Mouse (Mus musculus): Measurements from ENCODE around the gene Mapk3. TPM values are rescaled to one million over a fixed set of nuclear protein-coding genes. Genes with fewer than 3 reads are reported as not detected.

Gene Mapk3
- total RNA-seq, 2 experiments from 2014 or later: 22.3 to 22.4 TPM

DNA sequence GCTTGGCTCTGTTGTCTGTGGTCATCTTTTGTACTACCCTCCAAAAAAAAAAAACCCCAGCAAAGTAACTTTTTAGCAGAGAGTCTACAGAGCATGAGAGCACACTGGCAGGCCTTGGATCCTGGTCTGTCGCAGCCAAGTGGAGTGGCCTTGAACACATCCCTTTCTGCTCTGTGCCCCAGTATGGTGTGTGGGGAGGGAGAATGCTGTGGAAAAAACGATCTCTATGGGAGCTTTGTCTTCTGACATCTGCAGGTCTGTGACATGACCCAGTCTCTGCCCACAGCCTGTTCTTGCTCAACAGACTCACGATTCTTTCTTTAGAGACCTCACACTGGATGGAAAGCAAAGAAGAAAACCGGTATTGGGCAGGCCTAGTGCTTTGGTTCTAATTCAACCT lies 1.6 kb downstream of the Mapk3 start:
- no peak for TF ChIP-seq CTCF (IDR thresholded peaks at IDR 0.05)
- intact Hi-C loops (cut with DNase I): loop anchor here (1.0 kb wide), 1 partner anchor 15 kb away; the partner anchor contains the start of gene Ypel3
- Histone ChIP-seq H3K27ac (peak overlapping the region; percentile 95), H3K4me3 (peak overlapping the region; percentile 73)
- no peak for DNase-seq

DNA sequence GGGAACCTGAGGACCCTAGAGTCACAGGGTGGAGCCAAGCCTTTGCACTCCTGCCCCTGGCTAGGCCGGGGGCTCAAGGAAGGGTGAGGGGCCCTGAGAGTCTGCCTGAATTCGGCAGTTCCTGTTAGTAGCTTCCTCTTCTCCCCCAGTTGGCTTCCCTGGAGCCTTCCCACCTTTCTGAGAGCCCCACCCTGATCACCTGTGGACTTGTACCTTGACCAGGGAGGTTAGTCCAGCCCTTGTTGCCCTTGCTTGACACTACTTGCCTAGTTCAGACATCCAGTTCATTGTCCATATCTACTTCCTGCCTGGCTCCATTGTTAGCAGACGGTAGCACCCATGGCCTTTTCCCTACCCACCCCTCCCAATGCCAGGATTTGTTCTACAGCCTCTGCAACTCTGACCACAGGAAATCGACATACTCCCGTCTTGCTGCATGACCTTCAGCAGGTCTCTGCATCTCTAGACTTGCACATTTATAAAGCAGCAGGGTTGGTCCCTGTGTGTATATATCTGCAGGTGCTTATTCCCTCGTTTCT lies 2.2 kb downstream of the Mapk3 start:
- TF ChIP-seq CTCF (IDR thresholded peaks at IDR 0.05): no peak
- no peak for DNase-seq
- intact Hi-C loops (cut with DNase I): no loop called here
- H3K4me3 ChIP-seq: peak overlapping the region; percentile 73
- peak overlapping the region; percentile 95 for H3K27ac ChIP-seq

- DNase-seq: no peak
- no peak overlapping the region for H3K4me3 ChIP-seq
- intact Hi-C loops (cut with DNase I): no loop called here
- H3K27ac ChIP-seq: peak overlapping the region; percentile 95; the same call in 1 of the 2 replicates
- TF ChIP-seq CTCF (IDR thresholded peaks at IDR 0.05): no peak
Observed at GRCm38 (mm10) chr7:126762471-126763008, 3.1 kb downstream of the Mapk3 start.

DNA sequence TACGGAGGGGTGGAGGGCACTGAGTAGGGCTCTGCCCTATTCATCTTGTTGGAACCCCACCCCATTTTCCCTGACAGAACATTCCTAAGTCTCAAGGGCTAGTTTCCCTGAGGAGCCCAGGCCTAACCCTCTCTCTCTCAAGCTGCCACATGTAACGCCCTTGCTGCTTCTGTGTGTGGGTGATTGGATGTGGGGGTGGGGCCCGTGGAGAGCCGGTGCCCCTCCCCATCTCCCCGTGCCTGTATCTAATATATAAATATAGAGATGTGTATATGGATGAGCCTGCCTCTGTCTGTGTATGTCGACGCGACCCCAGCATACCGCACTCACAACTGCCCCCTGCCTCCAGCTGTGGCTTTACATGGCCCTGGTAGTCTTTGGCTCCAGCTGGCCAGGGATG lies 6.1 kb downstream of the Mapk3 start:
- no peak overlapping the region for H3K27ac ChIP-seq
- TF ChIP-seq CTCF (IDR thresholded peaks at IDR 0.05): no peak
- intact Hi-C loops (cut with DNase I): no loop called here
- no peak overlapping the region for H3K4me3 ChIP-seq
- no peak for DNase-seq

DNA sequence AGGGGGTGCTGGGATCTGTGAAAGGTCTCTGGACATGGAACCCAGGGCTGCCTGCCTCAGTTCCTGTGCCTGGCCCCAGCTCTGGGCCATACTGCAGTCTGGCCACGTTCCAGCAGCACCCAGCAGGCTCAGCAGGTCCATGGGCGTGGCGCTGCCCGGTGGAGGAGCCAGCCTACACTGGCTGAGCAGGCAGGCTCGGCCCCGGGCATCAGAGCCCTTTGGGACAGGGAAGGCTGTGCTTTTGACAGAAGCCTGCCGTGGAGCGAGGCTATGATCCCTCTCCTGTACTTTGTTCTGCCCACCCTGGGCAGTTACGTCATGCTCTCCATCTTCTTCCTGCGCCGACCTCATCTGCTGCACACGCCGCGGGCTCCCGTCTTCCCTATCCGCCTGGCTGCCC lies 6.8 kb downstream of the Mapk3 start, which contains the start of gene Gdpd3:
Gdpd3 (plus strand) TSS at position 134 of the 400 bp plus-strand sequence.
- DNase-seq: no peak
- H3K4me3 ChIP-seq: no peak within 1 kb of the TSS
- no peak within 1 kb of the TSS for H3K27ac ChIP-seq
- TF ChIP-seq CTCF (IDR thresholded peaks at IDR 0.05): no peak
- intact Hi-C loops (cut with DNase I): no loop called here

DNA sequence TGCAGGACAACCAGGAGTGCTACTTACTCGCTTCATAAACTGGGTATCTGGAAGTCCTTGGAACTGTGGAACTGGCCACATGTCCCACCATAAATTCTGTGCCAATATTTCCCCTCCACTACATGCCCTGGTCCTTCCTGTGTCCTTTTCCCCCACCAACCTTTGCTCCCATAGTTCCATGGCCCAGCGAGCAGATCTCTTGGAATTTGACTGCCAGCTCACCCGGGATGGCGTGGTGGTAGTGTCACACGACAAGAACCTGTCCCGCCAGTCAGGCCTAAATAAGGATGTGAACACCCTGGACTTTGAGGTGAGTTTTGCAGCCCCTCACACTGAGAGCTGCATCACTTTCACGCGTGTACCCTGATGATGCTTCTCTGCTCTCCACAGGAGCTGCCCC lies 7.6 kb downstream of the Mapk3 start:
- no peak for TF ChIP-seq CTCF (IDR thresholded peaks at IDR 0.05)
- Histone ChIP-seq H3K27ac (no peak overlapping the region), H3K4me3 (no peak overlapping the region)
- DNase-seq: no peak
- intact Hi-C loops (cut with DNase I): no loop called here

DNA sequence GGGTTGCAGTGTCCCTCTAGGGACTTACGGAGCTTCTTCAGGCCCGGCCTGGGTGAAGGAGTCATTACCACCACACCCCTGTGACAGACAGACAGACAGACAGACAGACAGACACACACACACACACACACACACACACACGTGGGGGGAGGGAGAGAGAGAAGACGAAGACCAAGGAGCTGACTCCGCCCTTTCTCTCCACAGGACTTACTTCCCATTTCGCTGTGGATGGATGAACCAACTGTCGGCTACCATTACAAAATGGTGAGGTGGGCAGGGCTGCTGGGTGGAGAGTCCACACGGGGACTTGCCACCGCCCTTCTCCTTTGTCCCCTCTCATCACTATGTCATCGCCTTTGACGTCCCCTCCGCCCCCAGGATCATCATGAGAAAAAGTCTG lies 11.4 kb downstream of the Mapk3 start:
- TF ChIP-seq CTCF (IDR thresholded peaks at IDR 0.05): no peak
- intact Hi-C loops (cut with DNase I): loop anchor here (10.0 kb wide), 2 partner anchors 296 to 336 kb away; partner anchors contain the start of gene Sh2b1
- Histone ChIP-seq H3K4me3 (no peak overlapping the region), H3K27ac (no peak overlapping the region)
- no peak for DNase-seq

DNA sequence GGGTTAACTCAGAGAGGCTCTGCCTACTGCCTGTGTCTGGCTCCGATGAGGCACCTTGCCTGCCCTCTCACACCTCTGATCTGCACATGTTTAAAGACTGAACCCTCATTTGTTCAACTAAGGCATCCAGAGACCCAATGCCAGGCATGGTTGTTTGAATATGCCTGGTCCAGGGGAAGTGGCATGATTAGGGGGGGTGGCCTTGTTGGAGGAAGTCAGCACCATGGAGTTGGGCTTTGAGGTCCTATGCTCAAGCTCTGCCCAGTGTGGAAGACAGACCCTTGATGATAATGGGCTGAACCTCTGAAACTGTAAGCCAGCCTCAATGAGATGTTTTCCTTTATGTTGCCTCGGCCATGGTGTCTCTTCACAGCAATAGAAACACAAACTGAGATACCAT lies 13.9 kb downstream of the Mapk3 start:
- no peak for TF ChIP-seq CTCF (IDR thresholded peaks at IDR 0.05)
- no peak for DNase-seq

GRCm38 (mm10) chr7:126774463-126774862 lies 15.1 kb downstream of the Mapk3 start:
- H3K4me3 ChIP-seq: no peak overlapping the region
- peak overlapping the region; percentile 99 for H3K27ac ChIP-seq
- TF ChIP-seq CTCF (IDR thresholded peaks at IDR 0.05): no peak
- DNase-seq: no peak
- intact Hi-C loops (cut with DNase I): loop anchor here (10.0 kb wide), 2 partner anchors 300 to 340 kb away; partner anchors contain the start of gene Sh2b1

More for the DNA sequence above, 13.9 kb downstream of the Mapk3 start:
- intact Hi-C loops (cut with DNase I): loop anchor here (10.0 kb wide), 2 partner anchors 299 to 339 kb away; partner anchors contain the start of gene Sh2b1
- no peak overlapping the region for H3K4me3 ChIP-seq
- H3K27ac ChIP-seq: no peak overlapping the region

- peak; percentile 46 for TF ChIP-seq CTCF (IDR thresholded peaks at IDR 0.05)
- H3K27ac ChIP-seq: peak overlapping the region; percentile 99
- DNase-seq: no peak
- intact Hi-C loops (cut with DNase I): loop anchor here (10.0 kb wide), 2 partner anchors 301 to 341 kb away; partner anchors contain the start of gene Sh2b1
- H3K4me3 ChIP-seq: peak overlapping the region; percentile 90
Observed at GRCm38 (mm10) chr7:126775185-126775977, 16.0 kb downstream of the Mapk3 start.

GRCm38 (mm10) chr7:126775978-126776234 lies 16.5 kb downstream of the Mapk3 start:
- intact Hi-C loops (cut with DNase I): loop anchor here (1.0 to 10.0 kb wide), 3 partner anchors 16 to 341 kb away; partner anchors contain the start of gene Sh2b1
- no peak for TF ChIP-seq CTCF (IDR thresholded peaks at IDR 0.05)
- peak overlapping the region; percentile 99 for H3K27ac ChIP-seq
- H3K4me3 ChIP-seq: peak overlapping the region; percentile 90
- no peak for DNase-seq

DNA sequence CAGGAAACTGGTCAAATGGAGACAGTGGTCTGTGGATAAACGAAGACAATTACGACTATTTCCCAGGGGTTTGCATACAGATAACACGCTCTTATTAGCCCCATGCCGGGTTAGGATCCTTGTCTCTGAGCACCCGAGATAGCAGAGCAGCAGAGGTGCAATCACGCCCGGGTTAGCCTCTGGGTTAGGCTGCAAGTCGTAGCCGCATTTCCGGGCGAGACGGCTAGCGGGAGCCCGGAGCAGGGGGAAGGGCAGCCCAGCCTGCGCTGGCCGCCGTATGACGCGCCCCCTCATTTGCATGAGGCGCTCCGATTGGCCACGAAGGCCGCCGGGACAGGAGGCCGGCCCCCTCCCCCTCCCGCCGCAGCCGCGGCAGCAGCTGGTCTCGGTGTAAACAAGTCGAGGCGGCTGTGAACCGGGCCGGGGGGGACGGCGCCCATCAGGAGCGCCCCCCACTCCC lies 17.2 kb downstream of the Mapk3 start, which contains the start of gene Ypel3:
Ypel3 (plus strand) TSS at position 358 of the 460 bp plus-strand sequence.
- intact Hi-C loops (cut with DNase I): loop anchor here (1.0 to 10.0 kb wide), 3 partner anchors 16 to 342 kb away; partner anchors contain the start of gene Sh2b1
- DNase-seq: peak; percentile 99
- no peak for TF ChIP-seq CTCF (IDR thresholded peaks at IDR 0.05)
- H3K27ac ChIP-seq: peak within 1 kb of the TSS; percentile 99
- peak within 1 kb of the TSS; percentile 90 for H3K4me3 ChIP-seq

- intact Hi-C loops (cut with DNase I): loop anchor here (10.0 kb wide), 2 partner anchors 303 to 343 kb away; partner anchors contain the start of gene Sh2b1
- Histone ChIP-seq H3K27ac (peak overlapping the region; percentile 99), H3K4me3 (peak overlapping the region; percentile 90)
- no peak for DNase-seq
- no peak for TF ChIP-seq CTCF (IDR thresholded peaks at IDR 0.05)
Observed at GRCm38 (mm10) chr7:126777476-126777875, 18.1 kb downstream of the Mapk3 start.

Measured in gastrocnemius, adult 2 months (tissue).